Mouse (Mus musculus) heart, adult 2 months (tissue): Measurements from ENCODE around the gene Tmem98. TPM values are rescaled to one million over a fixed set of nuclear protein-coding genes. Genes with fewer than 3 reads are reported as not detected.

Experiments used
- DNase-seq, 2 experiments: peaks; one replicate each; pipeline ENCODE4 v3.0.0; 2021
- H3K27ac ChIP-seq: fragments of 200-600 bp; 2 replicates; pipeline ENCODE4 v1.8.1; 2022
- H3K27me3 ChIP-seq: fragments of 200-500 bp; 2 replicates; pipeline ENCODE4 v1.6.1; 2012; ENCODE audit warnings: mild to moderate bottlenecking, low read length, inconsistent platforms, mixed read lengths; ENCODE audit not compliant: control insufficient read depth, insufficient read depth
- H3K36me3 ChIP-seq: fragments of 200-500 bp; 2 replicates; pipeline ENCODE4 v1.6.1; 2012; ENCODE audit warnings: low read length, inconsistent platforms; ENCODE audit not compliant: control insufficient read depth, insufficient read depth
- H3K4me1 ChIP-seq: fragments of 200-500 bp; 2 replicates; pipeline ENCODE4 v1.6.1; 2011; ENCODE audit warnings: low read length; ENCODE audit not compliant: control insufficient read depth, insufficient read depth
- H3K4me3 ChIP-seq: fragments of 200-600 bp; 2 replicates; pipeline ENCODE4 v1.8.1; 2022
- H3K79me2 ChIP-seq: fragments of 200-500 bp; replicated peaks from 2 replicates; pipeline ENCODE4 v1.6.1; 2012; ENCODE audit warnings: mild to moderate bottlenecking, inconsistent platforms, low read length, moderate library complexity, mixed read lengths; ENCODE audit not compliant: control insufficient read depth, insufficient read depth
- H3K9ac ChIP-seq: fragments of 200-500 bp; 2 replicates; pipeline ENCODE4 v1.6.1; 2012; ENCODE audit warnings: low read depth, mild to moderate bottlenecking, control low read depth, inconsistent platforms, low read length, mixed read lengths
- CTCF ChIP-seq: fragments of 200-600 bp; IDR thresholded peaks from 2 replicates; pipeline ENCODE4 v1.8.1; 2022; ENCODE audit warnings: antibody characterized with exemption, mild to moderate bottlenecking, moderate library complexity
- EP300 ChIP-seq: fragments of 200-500 bp; IDR thresholded peaks from 2 replicates; pipeline ENCODE4 v1.6.1; 2011; ENCODE audit warnings: low read depth, low read length, control low read depth; ENCODE audit not compliant: insufficient read depth
- POLR2A ChIP-seq: fragments of 200-500 bp; IDR thresholded peaks from 2 replicates; pipeline ENCODE4 v1.6.1; 2011; ENCODE audit warnings: mild to moderate bottlenecking, low read depth, low read length, control low read depth; ENCODE audit not compliant: insufficient read depth
- WGBS: fragments of 180-500 bp; shearing (Covaris S2); methylation state at CpG from one replicate; pipeline ENCODE4 v1.1.7; 2018; 5-methylcytosine and 5-hydroxymethylcytosine counted together
- intact Hi-C: fragments of 180-260 bp; cut with DNase I; formaldehyde crosslinking; loops from one replicate; pipeline ENCODE4 v1.15.1; 2025
- long read RNA-seq: library from polyadenylated mRNA; stranded (forward); transcript quantifications from one replicate; pipeline ENCODE4 v2.0.0, GENCODE M21; 2021
- polyA plus RNA-seq: library from polyadenylated mRNA; depleted of rRNA; stranded (reverse); fragments of >200 nt; gene quantifications from 2 replicates; pipeline ENCODE4 v1.2.3, GENCODE M21; 2012; rRNA removed
- total RNA-seq, 2 experiments: library from RNA; stranded (reverse); gene quantifications; 2 replicates each; pipeline ENCODE4 v1.2.3; 2021

Tmem98 gene
- total RNA-seq (10 to 100 TPM; 11.2 to 12.8 TPM), polyA plus RNA-seq (29.3 and 34.9 TPM in 2 replicates)
- long read RNA-seq, transcript Tmem98-201 (7 exons, 1,633 nt): major isoform, 25 of 26 reads
- long read RNA-seq, partial matches to known transcripts: 1 of 26 reads
- long read RNA-seq, other reads (novel, unspliced or antisense): 0 of 26 reads

DNA sequence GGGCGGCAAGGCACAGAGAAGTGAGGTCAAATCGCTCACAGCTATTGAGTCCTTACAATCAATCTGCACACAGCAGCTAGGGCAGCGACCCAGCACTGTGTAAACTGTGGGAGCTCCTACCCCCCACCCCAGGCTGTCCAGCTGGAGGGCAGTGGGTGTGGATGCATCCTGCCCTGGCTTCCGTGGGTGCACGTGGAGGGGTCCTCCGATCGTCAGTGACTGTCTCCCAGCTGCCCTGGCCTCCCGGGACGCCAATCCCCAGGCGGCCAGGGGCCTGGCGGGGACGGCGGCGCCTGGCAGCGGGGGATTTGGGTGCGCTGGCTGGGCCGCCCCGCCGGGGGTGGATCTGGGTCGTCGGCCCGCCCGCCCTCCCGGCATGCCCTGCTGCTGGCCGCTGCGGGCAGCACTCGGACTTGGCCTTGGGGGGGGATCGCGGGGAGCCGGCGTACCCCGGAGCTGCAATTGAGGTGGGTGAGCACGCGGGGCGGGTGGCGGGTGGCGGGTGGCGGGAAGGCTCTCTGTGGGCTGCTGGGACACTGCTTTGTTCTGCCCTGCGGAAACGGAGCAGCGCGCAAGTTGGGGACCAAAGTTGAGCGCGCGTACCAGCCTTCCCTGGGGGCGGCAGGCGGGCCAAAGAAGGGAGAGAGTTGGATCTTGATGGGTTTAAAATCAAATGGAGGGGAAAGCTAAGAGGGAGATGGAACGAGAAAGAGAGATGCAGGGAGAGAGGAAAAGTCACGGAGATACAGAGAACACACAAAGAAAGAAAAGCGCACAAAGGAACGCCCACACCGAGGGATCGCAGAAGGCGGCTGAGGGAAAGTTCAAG is at the start of gene Tmem98:
Tmem98 (plus strand) TSS at position 183 of the 829 bp plus-strand sequence.
- H3K36me3 ChIP-seq: no peaks in the 10 kb centered on the region
- intact Hi-C loops: loop anchor here (10.0 kb wide), 1 partner anchor 195 kb away; no protein-coding TSS in a partner anchor
- H3K27me3 ChIP-seq: no peaks in the 10 kb centered on the region
- DNase-seq: peak; percentile 62 to 69
- no peaks in the 10 kb centered on the region for H3K79me2 ChIP-seq
- peak within 1 kb of the TSS; percentile 62 for H3K4me3 ChIP-seq
- H3K4me1 ChIP-seq: peaks cover 3% of the 10 kb centered on the region; the same call in 1 of the 2 replicates
- H3K9ac ChIP-seq: peak within 1 kb of the TSS; percentile 94
- WGBS: 1% methylated on average over 54 of the region's 54 CpGs
- peak within 1 kb of the TSS; percentile 62 for H3K27ac ChIP-seq
- TF ChIP-seq EP300 (no peak), CTCF (no peak), POLR2A (no peak)

DNA sequence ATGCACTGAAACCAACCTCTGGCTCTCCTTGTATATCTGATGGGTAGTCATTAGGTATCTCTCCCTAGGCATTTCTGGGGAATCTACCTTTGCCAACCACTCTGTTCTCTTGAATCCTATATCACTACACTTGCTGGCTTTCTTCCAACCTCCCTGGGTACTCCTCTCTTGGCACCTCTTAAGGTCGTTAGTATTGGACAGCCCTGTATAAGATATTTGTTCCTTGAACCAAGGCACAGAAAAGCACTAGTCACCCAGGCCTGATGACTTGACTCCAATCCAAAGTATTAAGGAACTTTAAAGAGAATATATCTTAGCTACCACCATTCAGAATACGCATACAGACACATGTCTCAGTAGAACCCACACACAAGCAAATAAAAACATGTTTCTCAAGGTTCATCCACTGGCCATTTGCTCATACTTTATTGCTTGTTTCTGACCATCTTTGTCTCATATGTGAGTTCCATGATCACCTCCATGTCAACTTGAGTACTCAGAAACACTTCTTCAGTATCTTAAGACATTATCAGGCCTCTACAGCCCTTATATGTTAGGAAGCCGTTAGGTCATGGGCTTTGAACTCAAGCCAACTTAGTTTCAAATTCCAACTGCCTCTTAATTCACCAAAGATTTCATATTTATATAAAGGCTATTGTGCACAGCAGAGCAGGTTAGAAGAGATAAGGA is 48.5 kb upstream of the Tmem98 start:
- intact Hi-C loops: no loop called here
- no peak for DNase-seq
- peaks cover 4% of the 10 kb centered on the region for H3K36me3 ChIP-seq
- H3K4me1 ChIP-seq: peaks cover 6% of the 10 kb centered on the region
- H3K27me3 ChIP-seq: no peaks in the 10 kb centered on the region
- no peak for TF ChIP-seq CTCF
- TF ChIP-seq EP300: no peak
- no peak for TF ChIP-seq POLR2A
- WGBS: 62% methylated on average over 3 of the region's 3 CpGs
- H3K79me2 ChIP-seq: no peaks in the 10 kb centered on the region
- no peak overlapping the region for H3K9ac ChIP-seq
- no peak overlapping the region for H3K4me3 ChIP-seq
- no peak overlapping the region for H3K27ac ChIP-seq

DNA sequence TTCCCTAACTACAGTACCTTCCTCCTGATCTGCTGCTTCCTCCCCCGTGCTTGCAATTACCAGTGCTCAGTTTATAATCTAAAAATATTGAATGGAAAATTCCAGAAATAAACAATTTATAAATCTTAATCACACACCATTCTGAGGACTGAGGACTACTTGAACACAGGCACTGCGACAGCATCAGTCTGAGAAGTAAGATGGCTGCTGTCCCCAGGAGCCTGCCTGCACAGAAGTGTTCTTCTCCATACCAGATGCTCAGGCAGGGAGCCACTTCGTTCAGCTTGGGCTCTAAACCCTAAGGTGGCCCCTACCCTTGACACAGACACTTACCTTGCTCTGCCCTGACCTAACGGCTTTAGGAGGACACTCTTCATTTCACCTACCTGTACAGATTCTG is 47.9 kb upstream of the Tmem98 start:
- intact Hi-C loops: no loop called here
- TF ChIP-seq POLR2A: no peak
- no peak for TF ChIP-seq CTCF
- TF ChIP-seq EP300: no peak
- no peak overlapping the region for H3K27ac ChIP-seq
- H3K4me3 ChIP-seq: no peak overlapping the region
- H3K79me2 ChIP-seq: no peaks in the 10 kb centered on the region
- no peak overlapping the region for H3K9ac ChIP-seq
- peaks cover 7% of the 10 kb centered on the region for H3K4me1 ChIP-seq
- no peak for DNase-seq
- H3K27me3 ChIP-seq: no peaks in the 10 kb centered on the region
- peaks cover 4% of the 10 kb centered on the region for H3K36me3 ChIP-seq
- 53% methylated on average over 4 of the region's 4 CpGs for WGBS

- Histone ChIP-seq H3K4me3 (no peak overlapping the region), H3K27me3 (no peaks in the 10 kb centered on the region), H3K27ac (no peak overlapping the region), H3K79me2 (no peaks in the 10 kb centered on the region), H3K9ac (no peak overlapping the region), H3K4me1 (peaks cover 13% of the 10 kb centered on the region), H3K36me3 (peaks cover 9% of the 10 kb centered on the region)
- DNase-seq: no peak
- 84% methylated on average over 4 of the region's 4 CpGs for WGBS
- TF ChIP-seq EP300: no peak
- no peak for TF ChIP-seq POLR2A
- no peak for TF ChIP-seq CTCF
- intact Hi-C loops: no loop called here
These were observed 43.9 kb upstream of the Tmem98 start for GRCm38 (mm10) chr11:80766068-80766467.

- WGBS: 48% methylated on average over 6 of the region's 6 CpGs
- H3K36me3 ChIP-seq: peaks cover 11% of the 10 kb centered on the region
- H3K4me3 ChIP-seq: no peak overlapping the region
- DNase-seq: peak in 1 of 2 experiments; percentile 17
- TF ChIP-seq POLR2A (no peak), CTCF (no peak), EP300 (no peak)
- no peaks in the 10 kb centered on the region for H3K27me3 ChIP-seq
- H3K79me2 ChIP-seq: no peaks in the 10 kb centered on the region
- intact Hi-C loops: no loop called here
- H3K9ac ChIP-seq: no peak overlapping the region
- H3K4me1 ChIP-seq: peaks cover 16% of the 10 kb centered on the region
- H3K27ac ChIP-seq: no peak overlapping the region
These were observed 43.3 kb upstream of the Tmem98 start for GRCm38 (mm10) chr11:80766472-80767319.
